Mouse (Mus musculus) embryonic facial prominence, embryonic 13.5 days (tissue): Measurements from ENCODE around the gene Ggt6. TPM values are rescaled to one million over a fixed set of nuclear protein-coding genes. Genes with fewer than 3 reads are reported as not detected.
A peak's percentile ranks its signal among the peaks of the same experiment; 100 is the strongest.

Source experiments
- ATAC-seq: fragments of 200-750 bp; cut with Nextera tagmentation; 2 replicates; pipeline ENCODE4 v1.8.0; 2017; ENCODE audit warnings: low read depth; ENCODE audit not compliant: insufficient number of reproducible peaks, insufficient read depth, low FRiP score, low TSS enrichment
- H3K27ac ChIP-seq: fragments of 300-500 bp; sonication (generic); 2 replicates; pipeline ENCODE4 v1.5.1; 2015; ENCODE audit warnings: moderate library complexity, mild to moderate bottlenecking, inconsistent platforms
- H3K27me3 ChIP-seq: fragments of 300-500 bp; sonication (generic); 2 replicates; pipeline ENCODE4 v1.6.1; 2015; ENCODE audit warnings: mild to moderate bottlenecking, inconsistent platforms
- H3K36me3 ChIP-seq: fragments of 300-500 bp; sonication (generic); 2 replicates; pipeline ENCODE4 v1.6.1; 2015; ENCODE audit warnings: mild to moderate bottlenecking, inconsistent platforms
- H3K4me1 ChIP-seq: fragments of 300-500 bp; sonication (generic); 2 replicates; pipeline ENCODE4 v1.6.1; 2015; ENCODE audit warnings: inconsistent platforms
- H3K4me2 ChIP-seq: fragments of 300-500 bp; sonication (generic); 2 replicates; pipeline ENCODE4 v1.6.1; 2015; ENCODE audit warnings: moderate library complexity, mild to moderate bottlenecking, inconsistent platforms
- H3K4me3 ChIP-seq: fragments of 300-500 bp; sonication (generic); 2 replicates; pipeline ENCODE4 v1.5.1; 2015; ENCODE audit warnings: mild to moderate bottlenecking, inconsistent platforms
- H3K9ac ChIP-seq: fragments of 300-500 bp; sonication (generic); 2 replicates; pipeline ENCODE4 v1.6.1; 2015; ENCODE audit warnings: mild to moderate bottlenecking, inconsistent platforms
- H3K9me3 ChIP-seq: fragments of 300-500 bp; sonication (generic); 2 replicates; pipeline ENCODE4 v1.6.1; 2016; ENCODE audit warnings: inconsistent platforms
- WGBS: fragments of 180-500 bp; shearing (Covaris S2); methylation state at CpG from one replicate; pipeline ENCODE4 v1.1.7; 2015; ENCODE audit warnings: mixed read lengths; 5-methylcytosine and 5-hydroxymethylcytosine counted together
- polyA plus RNA-seq: library from polyadenylated mRNA; unstranded; fragments of >200 nt; fragmentation: Nextera tagmentation; extraction: Ambion mirVana; gene quantifications from 2 replicates; pipeline ENCODE4 v1.2.1, GENCODE M21; 2015

The Ggt6 gene
- 1.1 and 1.3 TPM in 2 replicates for polyA plus RNA-seq

DNA sequence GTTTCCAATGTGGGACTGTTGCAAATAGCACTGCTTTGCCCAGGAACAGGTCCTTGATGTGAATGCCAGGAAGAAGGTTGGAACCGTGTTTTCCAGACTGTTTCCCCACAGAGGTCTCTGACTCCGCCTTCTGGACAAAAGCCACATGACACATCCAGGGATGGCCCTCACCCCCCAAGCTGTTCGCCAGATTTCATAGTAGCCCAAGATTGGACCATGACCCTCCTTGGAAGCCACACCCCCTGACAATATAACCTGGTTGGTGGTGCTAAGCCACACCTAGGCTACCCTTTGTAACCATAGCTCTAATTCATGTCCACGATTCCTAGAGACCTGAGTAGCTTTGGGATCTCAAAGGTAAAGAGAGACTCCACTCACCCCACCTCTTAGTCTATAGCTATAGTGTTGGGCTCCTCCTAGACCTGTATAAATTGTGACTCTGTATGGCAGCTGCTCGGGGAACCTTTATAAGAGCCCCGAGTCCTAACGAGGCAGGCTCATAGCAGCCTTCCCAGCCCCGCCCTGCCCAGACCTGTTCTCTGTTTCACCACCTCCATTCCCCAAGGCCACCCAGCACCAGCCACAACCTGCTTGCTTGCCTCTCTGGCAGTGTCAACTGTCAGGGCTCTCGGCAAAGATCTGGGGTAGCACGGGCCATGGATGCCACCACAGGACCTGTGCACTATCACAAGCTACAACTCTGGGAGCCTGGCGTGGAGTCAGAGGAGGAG is at the start of gene Ggt6:
Gene Ggt6, plus strand, starts transcription at position 564 of the 731 bp plus-strand sequence.
- Histone ChIP-seq H3K9me3 (no peaks in the 10 kb centered on the region), H3K9ac (no peak within 1 kb of the TSS), H3K36me3 (no peaks in the 10 kb centered on the region), H3K4me2 (no peak within 1 kb of the TSS), H3K4me1 (peaks cover 4% of the 10 kb centered on the region; the same call in 1 of the 2 replicates), H3K4me3 (no peak within 1 kb of the TSS), H3K27ac (no peak within 1 kb of the TSS), H3K27me3 (no peaks in the 10 kb centered on the region)
- ATAC-seq = no peak
- 61% methylated on average over 11 of the region's 11 CpGs for WGBS

DNA sequence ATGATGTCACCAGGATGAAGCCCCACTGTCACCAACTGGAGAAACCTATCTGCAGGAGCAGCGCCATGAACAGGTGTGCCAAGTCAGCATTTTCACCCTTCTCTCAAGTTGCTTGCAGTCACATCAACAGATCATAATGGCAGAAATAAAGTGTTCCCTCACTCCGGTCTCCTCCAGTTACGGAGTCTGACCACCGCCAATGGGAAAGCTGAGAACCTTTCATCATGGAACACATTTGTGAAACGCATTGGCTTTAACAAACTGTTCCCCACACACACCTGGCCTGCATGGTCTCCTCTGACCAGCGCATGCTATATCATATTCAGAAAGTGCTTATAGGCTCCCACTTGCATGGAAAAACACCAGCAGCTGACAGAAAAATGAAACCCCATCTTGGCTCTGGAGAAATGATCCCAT is 47.2 kb upstream of the Ggt6 start:
- no peak overlapping the region; the same call in 1 of the 2 replicates for H3K27ac ChIP-seq
- H3K36me3 ChIP-seq = no peaks in the 10 kb centered on the region
- no peak overlapping the region for H3K9ac ChIP-seq
- H3K4me2 ChIP-seq = no peak overlapping the region
- H3K9me3 ChIP-seq = no peaks in the 10 kb centered on the region
- peaks cover 15% of the 10 kb centered on the region; the same call in 1 of the 2 replicates for H3K4me1 ChIP-seq
- no peaks in the 10 kb centered on the region for H3K27me3 ChIP-seq
- 0 out of 2 replicates have a peak, but pooled peaks have one; percentile 69 for ATAC-seq
- 64% methylated on average over 6 of the region's 6 CpGs for WGBS
- no peak overlapping the region for H3K4me3 ChIP-seq

DNA sequence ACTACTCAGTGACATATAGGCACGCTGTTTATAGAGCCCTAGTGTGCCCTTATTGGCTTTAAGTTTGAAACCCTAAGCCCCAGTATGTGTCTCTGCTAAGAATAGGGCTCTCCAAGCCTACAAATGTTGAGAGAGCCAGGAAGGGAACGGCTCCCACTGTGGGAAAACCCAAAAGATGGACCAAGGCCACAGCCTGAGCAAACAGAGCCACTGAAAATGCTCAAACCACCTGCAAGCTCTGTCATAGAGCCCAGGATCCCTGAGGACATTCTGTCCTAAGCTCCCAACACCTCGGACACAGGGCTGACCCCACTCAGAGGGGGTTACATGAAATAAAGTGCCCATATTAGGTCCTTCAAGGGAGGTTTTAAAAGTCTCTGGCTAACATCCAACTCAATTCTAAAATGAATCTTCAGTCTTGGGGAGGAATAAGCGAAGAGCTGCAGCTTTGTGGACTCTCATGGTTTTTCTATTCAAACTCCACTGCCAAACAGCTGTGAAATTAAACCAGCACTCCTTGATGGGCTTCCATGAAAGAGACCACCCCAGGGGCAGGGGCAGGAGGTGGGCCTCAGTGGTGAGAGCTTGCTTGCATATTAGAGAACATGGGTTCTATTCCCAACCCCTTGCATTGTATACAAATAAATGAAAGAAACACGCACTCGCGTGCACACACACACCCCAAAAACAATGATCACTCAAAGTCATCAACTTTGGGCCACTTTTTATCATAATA is 45.8 kb upstream of the Ggt6 start:
- H3K9ac ChIP-seq = no peak overlapping the region
- H3K4me1 ChIP-seq = peaks cover 24% of the 10 kb centered on the region
- ATAC-seq = no peak
- H3K4me3 ChIP-seq = no peak overlapping the region
- H3K36me3 ChIP-seq = no peaks in the 10 kb centered on the region
- H3K4me2 ChIP-seq = no peak overlapping the region
- 84% methylated on average over 7 of the region's 7 CpGs for WGBS
- no peaks in the 10 kb centered on the region for H3K27me3 ChIP-seq
- H3K9me3 ChIP-seq = no peaks in the 10 kb centered on the region
- no peak overlapping the region for H3K27ac ChIP-seq

DNA sequence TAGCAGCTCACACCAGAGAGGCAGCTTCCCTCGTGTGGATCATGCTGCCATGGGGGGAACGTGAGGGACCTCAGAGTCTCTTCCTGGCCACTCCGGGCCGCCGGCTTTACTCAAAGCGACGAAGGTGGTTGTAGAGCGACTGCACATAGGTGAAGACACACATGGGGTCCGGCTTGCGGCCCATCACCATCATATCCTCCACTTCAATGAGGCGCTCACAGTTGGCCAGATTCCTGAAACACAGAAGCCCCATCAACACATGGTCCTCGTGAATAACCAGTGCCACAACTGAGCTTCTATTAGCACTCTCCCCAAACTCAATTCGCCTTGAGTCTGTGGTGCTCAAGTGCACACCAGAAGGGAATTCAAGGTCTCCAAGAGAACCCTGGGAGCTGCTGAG is 44.1 kb upstream of the Ggt6 start:
- peaks cover 31% of the 10 kb centered on the region for H3K4me1 ChIP-seq
- no peak overlapping the region for H3K4me3 ChIP-seq
- H3K9me3 ChIP-seq = no peaks in the 10 kb centered on the region
- H3K4me2 ChIP-seq = no peak overlapping the region
- H3K9ac ChIP-seq = no peak overlapping the region
- no peak overlapping the region for H3K27ac ChIP-seq
- no peaks in the 10 kb centered on the region for H3K36me3 ChIP-seq
- no peaks in the 10 kb centered on the region for H3K27me3 ChIP-seq
- WGBS = 90% methylated on average over 13 of the region's 13 CpGs
- no peak for ATAC-seq

DNA sequence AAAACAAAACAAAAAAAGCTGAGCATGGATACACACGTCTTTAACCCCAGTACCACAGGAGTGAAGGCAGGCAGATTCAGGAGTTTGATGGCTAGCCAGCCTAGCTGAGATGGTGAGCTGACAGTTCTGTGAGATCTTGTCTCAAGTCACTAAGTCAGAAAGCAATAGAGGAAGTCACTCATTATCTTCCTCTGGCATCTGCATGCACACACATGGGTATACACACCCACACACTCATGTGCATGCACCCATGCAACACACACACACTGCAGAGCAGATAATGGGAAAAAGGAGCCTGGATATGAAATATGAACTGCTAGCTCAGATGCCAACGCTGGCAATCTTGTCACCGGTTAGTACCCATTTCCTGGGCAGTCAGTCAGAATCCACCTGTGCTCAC is 42.1 kb upstream of the Ggt6 start:
- peaks cover 46% of the 10 kb centered on the region for H3K4me1 ChIP-seq
- H3K4me2 ChIP-seq = no peak overlapping the region
- H3K27me3 ChIP-seq = no peaks in the 10 kb centered on the region
- no peak overlapping the region for H3K9ac ChIP-seq
- no peak overlapping the region for H3K4me3 ChIP-seq
- H3K36me3 ChIP-seq = no peaks in the 10 kb centered on the region
- 0 out of 2 replicates have a peak overlapping the region, but pooled peaks have one; percentile 4 for H3K27ac ChIP-seq
- no peaks in the 10 kb centered on the region for H3K9me3 ChIP-seq
- 67% methylated on average over 3 of the region's 3 CpGs for WGBS
- no peak for ATAC-seq

DNA sequence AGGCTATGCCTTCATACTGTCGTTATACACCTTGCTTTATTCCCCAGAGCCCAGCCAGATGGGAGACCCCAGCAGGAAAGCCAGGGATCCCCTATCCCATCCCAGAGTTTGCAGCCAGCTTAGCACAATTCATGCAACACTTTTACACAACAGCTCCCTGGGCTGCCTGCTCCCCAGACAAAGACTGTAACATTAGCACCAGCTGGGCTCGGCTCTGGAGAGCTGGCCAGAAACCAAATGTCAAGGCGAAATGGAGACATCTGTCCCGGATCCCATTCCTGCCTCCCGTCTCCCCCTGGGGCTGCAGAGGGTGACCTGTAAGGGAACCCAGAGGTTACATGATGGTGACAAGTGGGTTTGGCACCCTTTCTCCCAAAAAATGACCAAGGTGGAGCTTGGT is 41.7 kb upstream of the Ggt6 start:
- H3K36me3 ChIP-seq = no peaks in the 10 kb centered on the region
- H3K4me2 ChIP-seq = no peak overlapping the region
- H3K27me3 ChIP-seq = no peaks in the 10 kb centered on the region
- 25% methylated on average over 5 of the region's 5 CpGs for WGBS
- H3K9ac ChIP-seq = 0 out of 2 replicates have a peak overlapping the region, but pooled peaks have one; percentile 36
- peaks cover 45% of the 10 kb centered on the region for H3K4me1 ChIP-seq
- H3K9me3 ChIP-seq = no peaks in the 10 kb centered on the region
- ATAC-seq = no peak
- 0 out of 2 replicates have a peak overlapping the region, but pooled peaks have one; percentile 4 for H3K27ac ChIP-seq
- no peak overlapping the region for H3K4me3 ChIP-seq

DNA sequence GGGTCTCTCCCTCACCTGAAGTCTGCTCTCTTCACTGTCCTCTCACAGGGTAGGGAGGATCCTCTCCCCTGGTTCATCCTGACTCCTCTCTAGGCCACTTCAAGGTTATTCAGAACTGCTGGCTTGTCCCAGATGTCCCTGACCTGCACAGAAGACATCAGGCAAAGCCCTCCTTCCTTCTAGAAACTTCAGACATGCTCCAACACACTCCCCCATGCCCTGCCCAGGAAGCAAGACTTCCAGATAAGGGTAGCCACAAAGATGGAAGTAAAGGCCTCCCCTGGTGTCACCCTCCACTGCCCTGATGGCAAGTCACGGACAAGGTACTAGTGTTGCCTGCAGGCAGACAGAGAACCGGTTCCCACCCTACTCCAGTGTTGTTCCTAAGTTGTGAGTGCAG is 40.6 kb upstream of the Ggt6 start:
- Histone ChIP-seq H3K27me3 (no peaks in the 10 kb centered on the region), H3K4me3 (no peak overlapping the region), H3K9ac (no peak overlapping the region), H3K9me3 (no peaks in the 10 kb centered on the region), H3K4me1 (peaks cover 41% of the 10 kb centered on the region), H3K27ac (no peak overlapping the region), H3K4me2 (no peak overlapping the region), H3K36me3 (no peaks in the 10 kb centered on the region)
- no peak for ATAC-seq
- 62% methylated on average over 2 of the region's 2 CpGs for WGBS

DNA sequence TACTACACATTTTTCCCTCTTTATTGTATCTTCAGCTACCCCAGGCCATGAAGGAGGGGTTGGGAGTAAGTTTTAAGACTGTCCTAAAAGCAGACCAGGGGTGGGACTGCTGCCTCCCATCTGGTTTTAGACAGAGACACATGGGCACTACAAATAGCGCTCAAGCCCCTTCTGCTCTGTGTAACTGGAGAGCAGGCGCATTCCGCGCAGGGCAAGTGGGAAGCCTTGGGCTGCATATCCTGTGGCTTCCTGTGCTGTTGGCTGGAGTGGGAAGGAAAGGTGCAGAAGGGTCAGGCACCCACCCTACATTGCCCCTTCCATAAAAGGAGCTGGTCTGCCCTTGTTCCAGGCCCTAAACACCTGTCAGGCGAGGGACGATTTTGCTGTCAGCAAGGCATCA is 39.7 kb upstream of the Ggt6 start:
- Histone ChIP-seq H3K4me1 (peaks cover 37% of the 10 kb centered on the region), H3K9ac (no peak overlapping the region), H3K27ac (no peak overlapping the region), H3K4me3 (no peak overlapping the region), H3K27me3 (no peaks in the 10 kb centered on the region), H3K9me3 (no peaks in the 10 kb centered on the region), H3K36me3 (no peaks in the 10 kb centered on the region), H3K4me2 (no peak overlapping the region)
- ATAC-seq = no peak
- 54% methylated on average over 6 of the region's 6 CpGs for whole genome bisulfite sequencing

DNA sequence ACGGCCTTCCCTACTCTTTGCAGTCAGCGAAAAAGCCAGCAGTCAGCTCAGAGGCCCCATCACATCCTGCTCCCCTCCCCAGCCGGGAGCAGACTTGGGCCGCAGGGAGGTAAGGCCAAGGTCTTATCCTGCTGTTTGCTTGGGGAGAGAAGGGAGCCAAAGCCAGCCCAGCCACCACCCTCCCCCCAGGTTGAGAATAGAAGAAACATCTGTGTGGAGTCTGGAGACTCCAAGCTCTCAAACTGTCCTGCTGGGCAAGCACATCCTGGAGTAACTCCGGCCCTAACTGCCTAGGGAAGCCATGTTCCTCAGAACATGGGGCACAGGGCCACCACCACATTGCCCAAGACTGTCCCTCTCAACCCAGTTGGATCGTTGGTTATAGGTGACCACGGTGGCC is 38.7 kb upstream of the Ggt6 start:
- Histone ChIP-seq H3K4me1 (peaks cover 45% of the 10 kb centered on the region), H3K27ac (no peak overlapping the region), H3K9me3 (no peaks in the 10 kb centered on the region), H3K9ac (no peak overlapping the region), H3K4me2 (no peak overlapping the region), H3K36me3 (no peaks in the 10 kb centered on the region), H3K4me3 (no peak overlapping the region), H3K27me3 (no peaks in the 10 kb centered on the region)
- 72% methylated on average over 7 of the region's 7 CpGs for WGBS
- ATAC-seq = no peak

DNA sequence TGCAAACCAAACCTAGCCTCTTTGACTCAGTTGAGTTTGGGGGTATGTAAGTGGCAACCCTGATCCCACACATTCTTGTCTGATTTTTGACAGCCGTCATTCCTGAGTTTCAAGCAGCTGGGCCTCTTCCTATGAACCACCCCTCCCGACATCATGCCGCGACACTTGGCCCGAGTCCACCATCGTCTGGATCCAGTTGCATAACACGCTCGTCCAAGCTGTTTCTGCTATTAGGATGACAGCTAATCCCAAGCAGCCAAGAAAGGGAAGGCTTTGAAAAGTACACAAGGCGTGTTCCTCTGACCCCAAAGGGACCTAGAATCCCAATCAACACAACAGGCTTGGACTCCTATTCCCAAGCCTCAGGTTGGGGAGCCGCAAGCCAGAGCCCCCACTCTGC is 38.3 kb upstream of the Ggt6 start:
- H3K27ac ChIP-seq = no peak overlapping the region
- 50% methylated on average over 10 of the region's 10 CpGs for WGBS

DNA sequence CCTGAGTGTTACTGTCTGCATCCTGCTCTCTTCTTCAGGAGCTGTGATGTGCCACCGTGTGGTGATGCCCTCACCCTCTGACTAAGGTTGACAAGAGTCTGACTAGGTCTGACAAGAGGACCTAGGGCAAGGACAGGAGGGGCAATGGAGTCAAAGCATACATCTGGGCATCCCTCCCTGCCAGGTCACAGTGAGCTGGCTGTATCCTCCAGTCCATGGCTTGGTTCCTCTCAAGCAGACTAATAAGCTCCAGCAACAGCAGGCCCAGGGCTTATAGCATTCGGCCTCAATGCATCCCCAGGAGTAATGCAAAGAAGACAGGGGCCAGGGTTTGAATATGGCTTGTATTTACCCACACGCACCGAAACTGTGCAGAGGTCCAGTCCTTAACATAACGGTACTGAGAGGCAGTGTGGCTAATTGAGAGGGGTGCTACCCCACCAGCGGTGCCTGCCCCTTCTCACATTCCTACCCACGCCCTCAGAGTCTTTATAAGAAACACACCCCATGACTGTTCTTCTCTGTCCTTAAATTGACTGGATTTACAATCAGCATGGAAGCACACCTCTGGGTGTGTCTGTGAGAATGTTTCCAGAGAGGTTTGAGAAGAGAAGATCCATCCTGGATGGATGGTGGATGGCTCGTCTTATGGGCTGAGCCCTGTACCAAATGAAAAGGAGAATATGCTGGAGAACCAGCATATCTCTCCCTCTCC is 37.4 kb upstream of the Ggt6 start:
- 63% methylated on average over 8 of the region's 8 CpGs for WGBS
- Histone ChIP-seq H3K36me3 (no peaks in the 10 kb centered on the region), H3K27me3 (no peaks in the 10 kb centered on the region), H3K9me3 (no peaks in the 10 kb centered on the region), H3K27ac (no peak overlapping the region; the same call in 1 of the 2 replicates), H3K4me2 (no peak overlapping the region), H3K4me1 (peaks cover 49% of the 10 kb centered on the region), H3K4me3 (no peak overlapping the region), H3K9ac (no peak overlapping the region)
- no peak for ATAC-seq

More for the DNA sequence above, 38.3 kb upstream of the Ggt6 start:
- Histone ChIP-seq H3K9ac (no peak overlapping the region), H3K9me3 (no peaks in the 10 kb centered on the region), H3K4me2 (no peak overlapping the region), H3K36me3 (no peaks in the 10 kb centered on the region), H3K27me3 (no peaks in the 10 kb centered on the region), H3K4me1 (peaks cover 49% of the 10 kb centered on the region), H3K4me3 (no peak overlapping the region)
- no peak for ATAC-seq
